Mouse (Mus musculus) spleen, embryonic (tissue): Measurements from ENCODE around the gene Ppib.

Source experiments
- CTCF ChIA-PET: fragments of 350-600 bp; sonication (Branson Sonifier 250); formaldehyde crosslinking; loops from one replicate; lab custom pipeline; 2022; lab: Charles Lee

The Ppib gene

DNA sequence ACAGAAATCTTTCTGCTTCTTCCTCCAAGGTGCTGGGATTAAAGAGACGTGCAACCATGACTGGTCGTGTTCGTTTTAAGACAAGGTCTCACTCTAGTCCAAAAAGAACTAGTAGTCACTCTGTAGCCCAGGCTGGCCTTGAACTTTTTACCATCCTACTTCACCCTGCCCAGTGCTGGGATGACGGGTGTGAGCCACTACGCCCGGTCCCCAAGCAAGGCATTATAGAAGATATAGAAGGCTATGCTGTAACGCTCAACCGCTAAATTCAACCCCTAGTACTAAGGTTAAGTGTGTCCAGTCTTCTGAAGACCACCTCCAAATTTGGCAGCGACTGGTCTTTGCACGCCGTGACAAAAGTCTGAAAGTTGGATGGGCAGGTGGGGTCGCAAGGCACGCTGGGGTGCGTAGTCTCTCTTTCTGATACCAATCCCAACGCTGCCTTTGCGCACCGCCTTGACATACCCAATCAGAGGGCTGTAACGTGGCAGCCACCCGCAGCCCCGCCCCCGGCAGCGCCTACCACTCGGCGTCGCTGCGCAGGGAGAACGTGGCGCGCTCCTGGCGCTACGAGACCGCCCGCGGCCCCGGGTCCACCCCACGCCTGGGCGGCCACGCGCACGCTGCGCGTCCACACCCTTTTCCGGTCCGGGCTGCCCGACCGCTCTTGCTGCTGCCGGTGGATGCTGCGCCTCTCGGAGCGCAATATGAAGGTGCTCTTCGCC is at the start of gene Ppib:
TSS of gene Ppib (plus strand) at position 640 of the 725 bp plus-strand sequence.
- CTCF ChIA-PET, result no interaction called here

DNA sequence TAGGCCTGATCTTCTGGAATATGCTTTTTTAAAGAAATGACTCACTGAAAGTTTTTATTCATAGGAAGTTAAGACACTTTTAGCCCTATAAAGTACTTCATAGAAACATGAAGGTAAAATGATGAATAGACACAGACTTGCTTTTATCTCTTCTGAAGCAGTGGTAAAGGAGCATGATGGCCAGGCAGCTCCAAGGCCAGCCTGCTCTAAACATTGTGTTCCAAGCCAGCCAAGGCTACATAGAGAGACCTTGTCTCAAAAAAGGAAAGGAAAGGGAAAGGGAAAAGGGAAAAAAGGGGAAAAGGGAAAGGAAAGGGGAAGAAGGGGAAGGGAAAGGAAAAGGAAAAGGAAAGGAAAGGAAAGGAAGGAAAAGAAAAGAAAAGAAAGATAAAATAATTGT is 39.4 kb upstream of the Ppib start:
- CTCF ChIA-PET, result no interaction called here

DNA sequence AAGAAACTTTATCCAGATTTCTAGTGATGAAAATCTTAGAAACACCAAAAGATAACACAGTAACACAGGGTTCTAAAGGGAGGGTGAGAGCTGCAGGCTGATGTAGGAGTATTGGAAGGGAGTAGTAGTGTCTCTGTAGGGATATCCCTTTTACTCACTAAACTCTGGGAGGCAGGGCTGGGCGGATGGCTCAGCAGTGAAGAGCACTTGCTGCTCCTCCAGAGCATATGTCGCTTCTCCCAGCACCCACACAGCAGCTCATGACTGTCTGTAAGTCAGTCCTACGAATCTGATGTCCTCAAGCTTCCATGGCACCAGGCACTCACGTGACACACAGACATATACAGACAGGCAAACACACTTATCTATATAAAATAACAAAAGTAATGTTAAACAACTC is 21.9 kb upstream of the Ppib start:
- CTCF ChIA-PET, result interaction anchor here (0.5 kb wide), 1 partner anchor 187 kb away, joined by 16 read pairs; no protein-coding TSS in a partner anchor

DNA sequence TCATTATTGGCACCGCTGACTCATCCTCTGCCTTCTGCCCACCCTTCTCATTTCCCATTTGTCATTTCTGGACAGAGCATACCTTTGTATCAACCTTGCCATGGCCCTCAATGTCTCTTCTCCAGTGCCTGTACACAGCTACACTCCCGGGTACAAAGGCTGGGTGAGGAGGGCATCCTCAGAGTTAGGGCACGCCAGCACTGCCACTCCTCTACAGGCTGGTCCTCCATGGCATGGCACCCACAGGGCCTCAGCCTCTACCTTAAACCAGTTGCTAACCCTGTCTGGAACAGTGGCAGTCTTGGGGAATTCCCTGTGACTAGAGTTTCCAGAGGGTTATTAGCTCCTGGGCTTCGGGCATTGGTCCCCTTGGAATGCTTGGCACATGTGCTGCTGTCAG is 21.4 kb upstream of the Ppib start:
- CTCF ChIA-PET, result no interaction called here

DNA sequence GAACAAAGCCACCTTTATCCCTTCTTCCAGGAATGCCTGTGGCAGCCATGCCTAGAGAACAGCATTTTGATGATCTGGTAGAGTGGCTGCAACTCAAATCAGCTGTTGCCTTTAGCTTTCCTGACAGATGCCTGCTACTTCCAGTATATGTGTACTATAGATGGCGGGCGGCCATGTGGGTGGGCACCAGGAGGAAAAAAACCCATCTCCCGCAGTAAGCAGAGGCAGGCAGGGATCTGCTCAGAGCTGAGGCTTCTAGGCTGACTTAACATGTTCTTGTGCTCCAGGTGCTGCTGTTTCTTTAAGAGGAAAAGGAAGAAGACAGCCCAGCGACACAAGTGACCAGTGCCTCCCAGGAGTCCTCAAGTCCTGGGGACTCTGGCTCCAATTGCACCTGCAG is 20.7 kb upstream of the Ppib start:
- CTCF ChIA-PET, result interaction anchor here (0.5 kb wide), 1 partner anchor 21 kb away, joined by 3 read pairs; no protein-coding TSS in a partner anchor

DNA sequence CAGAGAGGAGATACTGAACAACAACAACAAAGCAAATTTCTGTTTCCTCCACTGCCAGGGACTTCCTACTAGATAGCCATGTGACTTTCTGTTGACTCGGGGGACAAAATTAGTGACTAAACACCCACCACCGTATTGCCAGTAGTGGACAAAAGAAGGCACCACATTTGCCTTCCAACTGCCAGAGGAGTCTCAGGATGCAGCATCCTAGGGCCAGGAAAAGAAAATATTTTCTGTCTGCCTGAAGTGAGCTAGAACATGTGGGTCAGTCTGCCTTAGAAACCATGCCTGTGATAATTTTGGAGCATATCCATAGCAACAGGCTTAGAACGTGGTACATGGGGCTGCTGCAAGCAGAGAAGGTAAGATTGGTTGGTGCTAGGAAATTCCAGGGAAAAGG is 19.2 kb upstream of the Ppib start:
- CTCF ChIA-PET, result no interaction called here

DNA sequence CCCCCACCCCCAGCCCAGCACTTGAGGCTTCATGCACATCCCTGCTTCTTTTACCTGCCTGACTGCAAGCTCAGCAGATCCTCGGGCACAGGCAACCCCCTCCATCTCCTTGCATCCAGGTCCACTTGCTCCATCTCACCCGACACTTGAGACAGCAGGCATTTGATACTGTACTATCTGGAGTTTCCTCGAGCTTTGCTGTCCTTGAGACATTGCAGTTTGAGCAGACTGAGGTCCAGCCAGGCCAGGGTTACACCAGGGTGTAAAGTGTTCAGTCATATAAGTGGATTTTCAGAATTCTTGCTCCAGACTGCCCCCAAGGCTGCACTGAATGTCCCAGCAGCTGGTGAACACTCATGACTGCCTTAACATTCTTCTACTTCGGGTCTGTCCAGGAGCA is 17.7 kb upstream of the Ppib start:
- CTCF ChIA-PET, result no interaction called here

DNA sequence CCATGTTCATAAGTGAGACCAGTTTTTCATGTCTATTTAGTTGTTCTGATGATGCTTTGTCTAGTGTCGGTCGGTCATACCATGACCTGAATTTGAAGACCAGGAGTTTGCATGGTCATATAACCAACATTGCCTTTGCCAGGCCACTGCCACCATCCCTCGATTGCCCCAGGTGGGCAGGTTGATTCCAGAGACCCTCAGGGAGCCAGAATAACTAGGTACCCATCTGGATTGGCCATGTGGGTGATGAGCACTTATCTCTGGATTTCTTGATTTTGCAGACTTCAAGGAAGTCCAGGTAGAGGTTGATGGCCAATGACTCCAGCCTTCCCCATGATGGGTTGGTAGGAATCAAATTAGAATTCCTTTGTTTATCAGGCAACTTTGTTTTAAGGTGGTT is 16.8 kb upstream of the Ppib start:
- CTCF ChIA-PET, result no interaction called here

DNA sequence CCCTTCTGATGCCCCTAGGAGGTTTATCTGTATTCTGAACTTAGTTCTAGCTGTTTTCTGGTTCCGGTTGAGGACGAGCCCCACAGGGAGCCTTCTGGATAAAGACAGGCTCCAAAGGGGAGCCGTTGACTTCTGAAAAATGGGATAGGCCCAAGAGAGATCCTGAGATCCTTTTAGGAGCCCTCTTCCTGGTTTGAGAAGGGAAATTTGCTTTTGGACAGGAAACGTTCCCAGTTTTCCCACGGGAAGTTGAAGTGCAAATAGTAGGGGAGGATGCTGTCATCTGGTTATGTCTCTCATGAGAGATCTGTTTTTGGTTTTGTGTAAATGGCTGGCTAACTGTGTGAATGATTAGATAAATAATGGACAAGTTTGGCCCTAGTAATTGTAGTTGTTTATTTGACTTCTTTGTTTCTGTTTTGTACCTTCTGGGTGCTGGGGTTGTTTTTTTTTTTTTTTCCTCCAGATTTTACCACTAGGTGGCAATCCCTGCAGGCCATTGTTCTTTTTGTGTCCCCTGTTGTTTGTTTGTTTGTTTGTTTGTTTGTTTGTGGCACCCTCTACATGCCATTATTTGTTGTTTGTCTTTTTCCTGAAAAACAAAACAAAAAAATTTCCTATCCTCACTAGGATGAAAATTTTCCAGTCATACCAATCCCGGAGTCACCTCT is 10.0 kb upstream of the Ppib start:
- CTCF ChIA-PET, result interaction anchor here (0.6 kb wide), 1 partner anchor 733 kb away, joined by 3 read pairs; no protein-coding TSS in a partner anchor

DNA sequence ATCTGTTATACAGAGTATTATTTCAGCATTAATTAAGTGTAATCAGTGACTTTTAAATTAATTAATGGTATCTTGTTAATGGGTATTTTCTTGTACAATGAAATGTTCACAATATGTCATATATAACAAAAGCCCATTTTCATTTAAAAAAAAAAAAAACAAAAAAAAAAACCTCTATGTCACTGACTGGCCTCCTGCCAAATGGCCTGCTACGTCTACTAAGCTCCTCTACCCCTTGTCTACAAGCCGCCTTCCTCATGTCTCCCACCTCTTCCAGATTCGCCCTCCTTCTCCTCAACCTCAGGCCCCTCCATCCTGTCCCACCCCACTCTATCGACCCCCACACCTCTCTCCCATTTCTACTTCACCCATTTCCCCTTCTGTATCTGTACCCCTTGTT is 8.5 kb upstream of the Ppib start:
- CTCF ChIA-PET, result no interaction called here

DNA sequence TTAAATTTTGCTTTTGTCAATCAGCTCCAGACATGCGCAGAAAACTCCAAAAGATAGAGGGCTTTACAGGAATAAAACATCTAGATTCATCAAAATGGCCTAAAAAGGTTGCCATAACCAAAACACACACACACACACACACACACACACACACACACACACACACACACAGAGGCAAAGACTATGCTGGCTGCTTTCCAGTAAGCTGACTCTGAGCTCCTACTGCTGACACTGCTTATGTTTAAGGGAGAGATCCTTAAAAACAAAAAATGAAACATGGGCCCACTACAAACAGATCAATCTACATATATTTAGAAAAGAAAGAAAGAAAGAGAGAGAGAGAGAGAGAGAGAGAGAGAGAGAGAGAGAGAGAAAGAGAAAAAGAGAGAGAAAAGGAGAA is 7.3 kb upstream of the Ppib start:
- CTCF ChIA-PET, result interaction anchor here (0.7 to 0.8 kb wide), 2 partner anchors 22 to 53 kb away, joined by 3 to 8 read pairs; no protein-coding TSS in a partner anchor

DNA sequence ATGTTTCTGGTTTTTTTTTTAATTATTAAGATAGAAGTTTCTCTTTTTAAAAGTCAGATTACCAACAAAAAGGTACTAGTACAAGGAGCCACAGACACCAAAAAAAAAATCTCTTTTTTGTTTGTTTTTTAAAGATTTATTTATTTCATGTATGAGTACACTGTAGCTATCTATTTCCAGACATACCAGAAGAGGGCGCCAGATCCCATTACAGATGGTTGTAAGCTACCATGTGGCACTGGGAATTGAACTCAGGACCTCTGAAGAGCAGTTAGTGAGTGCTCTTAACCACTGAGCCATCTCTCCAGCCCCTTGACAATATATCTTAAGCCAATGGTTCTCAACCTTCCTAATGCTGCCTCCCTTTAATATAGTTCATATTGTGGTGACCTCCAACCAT is 6.4 kb upstream of the Ppib start:
- CTCF ChIA-PET, result interaction anchor here (0.8 kb wide), 1 partner anchor 23 kb away, joined by 8 read pairs; no protein-coding TSS in a partner anchor

DNA sequence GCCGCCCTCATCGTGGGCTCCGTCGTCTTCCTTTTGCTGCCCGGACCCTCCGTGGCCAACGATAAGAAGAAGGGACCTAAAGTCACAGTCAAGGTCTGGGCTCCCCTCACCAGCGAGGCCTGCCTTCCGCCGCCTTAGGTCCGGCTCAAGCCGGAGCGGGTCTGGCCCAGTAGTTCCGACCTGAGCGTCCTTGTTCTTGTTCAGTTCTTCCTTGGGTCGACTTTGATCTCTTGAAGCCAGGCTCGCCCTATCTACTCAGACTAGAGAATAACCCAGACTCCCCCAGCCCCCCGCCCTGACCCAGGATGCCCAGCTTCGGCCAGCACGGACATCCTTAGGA is 256 bp downstream of the Ppib start:
- CTCF ChIA-PET, result interaction anchor here (0.6 kb wide), 2 partner anchors 21 to 300 kb away, joined by 3 to 6 read pairs; no protein-coding TSS in a partner anchor

DNA sequence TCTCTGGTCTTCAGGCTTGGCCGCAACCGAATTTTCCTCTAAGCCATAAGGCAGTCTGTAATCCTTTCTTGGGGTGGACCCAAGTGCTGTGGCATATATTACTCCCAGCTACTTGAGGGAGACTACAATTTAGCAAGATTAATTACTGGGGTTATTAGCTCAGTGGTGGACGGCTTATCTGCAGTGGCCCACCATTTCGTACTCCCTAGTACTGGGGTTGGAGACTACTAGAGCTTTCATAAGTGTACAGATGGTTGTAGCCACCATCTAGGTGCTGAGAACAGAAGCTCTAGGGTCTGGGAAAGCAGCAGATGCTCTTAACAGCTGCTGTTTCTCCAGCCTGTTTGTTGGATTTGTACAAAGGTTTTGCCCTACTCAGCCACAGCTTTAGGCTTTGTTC is 964 bp downstream of the Ppib start:
- CTCF ChIA-PET, result interaction anchor here (0.6 kb wide), 3 partner anchors 21 to 299 kb away, joined by 3 to 6 read pairs (median 4); no protein-coding TSS in a partner anchor

DNA sequence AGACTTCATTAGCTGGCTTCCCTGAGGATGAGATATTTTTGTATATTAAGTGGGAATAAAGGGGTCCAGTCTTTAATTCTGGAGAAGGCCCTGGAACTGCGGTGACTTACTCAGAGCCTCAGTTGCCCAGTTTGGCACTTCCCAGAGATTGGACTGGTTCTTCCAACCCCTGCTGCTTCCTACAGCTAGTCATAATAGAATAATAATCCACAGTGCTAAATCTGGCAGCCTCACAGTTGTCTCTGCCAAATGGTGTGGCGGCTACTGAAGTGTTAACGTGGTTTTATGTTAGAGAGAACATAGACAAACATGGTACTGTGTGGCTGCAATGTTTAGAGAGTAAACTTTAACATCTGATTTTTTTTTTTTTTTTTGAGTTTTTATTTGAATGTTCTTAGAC is 1.6 kb downstream of the Ppib start:
- CTCF ChIA-PET, result interaction anchor here (0.5 to 0.6 kb wide), 2 partner anchors 24 to 806 kb away, joined by 3 read pairs; no protein-coding TSS in a partner anchor

DNA sequence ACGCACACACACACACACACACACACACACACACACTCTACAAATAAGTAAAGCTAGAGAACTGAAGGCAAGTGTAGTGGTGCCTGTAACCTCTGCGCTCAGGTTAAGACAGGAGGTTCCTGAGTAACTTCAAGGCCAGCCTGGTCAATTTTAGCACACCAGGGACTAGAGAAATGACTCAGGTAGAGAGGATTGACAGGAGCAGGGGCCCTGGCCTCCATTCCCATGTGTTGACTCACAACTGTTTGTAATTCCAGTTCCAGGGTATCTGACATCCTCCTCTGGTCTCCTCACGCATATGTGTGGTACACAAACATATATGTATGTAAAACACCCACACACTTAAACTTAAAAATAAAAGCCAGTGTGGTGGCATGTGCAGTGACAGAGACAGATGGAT is 3.4 kb downstream of the Ppib start:
- CTCF ChIA-PET, result no interaction called here

DNA sequence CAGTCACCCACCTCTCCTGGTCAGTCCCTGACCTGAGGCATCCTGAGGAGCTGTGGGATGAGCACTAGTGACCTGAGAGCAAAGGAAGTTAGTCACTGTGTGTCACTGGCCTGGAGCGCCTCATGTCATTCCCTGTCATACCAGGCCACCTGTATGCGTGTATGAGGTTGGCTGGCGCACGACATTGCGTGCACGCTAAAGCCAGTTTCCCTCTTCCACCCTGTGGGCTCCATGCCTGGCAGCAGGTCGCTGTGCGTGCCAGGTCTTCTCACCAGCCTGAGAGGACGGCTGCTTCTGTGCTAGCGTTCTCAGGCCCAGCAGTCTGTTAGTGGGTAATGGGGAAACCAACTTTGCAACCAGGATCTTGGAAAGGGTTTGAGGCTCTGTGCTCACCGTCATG is 4.3 kb downstream of the Ppib start:
- CTCF ChIA-PET, result no interaction called here

DNA sequence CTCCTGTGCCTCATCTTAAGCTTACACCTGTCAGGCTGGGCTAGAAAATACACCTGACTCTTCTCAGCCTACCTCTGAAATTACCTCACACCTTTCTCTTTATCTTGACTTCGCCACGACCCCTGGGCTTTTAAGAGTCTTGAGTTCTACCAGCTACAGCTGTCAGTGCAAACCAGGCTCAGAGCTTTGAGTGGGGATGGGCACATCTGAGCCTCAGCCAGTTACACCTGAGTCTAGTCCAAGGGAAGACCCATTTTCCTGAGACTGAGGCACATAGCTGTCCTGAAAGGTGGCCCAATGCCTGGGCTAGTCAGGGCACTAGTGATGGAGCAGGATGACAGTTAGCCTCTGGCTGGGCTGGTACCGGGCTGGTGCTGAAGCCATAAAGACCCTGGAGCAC is 6.8 kb downstream of the Ppib start:
- CTCF ChIA-PET, result interaction anchor here (0.6 kb wide), 1 partner anchor 542 kb away, joined by 3 read pairs; no protein-coding TSS in a partner anchor

DNA sequence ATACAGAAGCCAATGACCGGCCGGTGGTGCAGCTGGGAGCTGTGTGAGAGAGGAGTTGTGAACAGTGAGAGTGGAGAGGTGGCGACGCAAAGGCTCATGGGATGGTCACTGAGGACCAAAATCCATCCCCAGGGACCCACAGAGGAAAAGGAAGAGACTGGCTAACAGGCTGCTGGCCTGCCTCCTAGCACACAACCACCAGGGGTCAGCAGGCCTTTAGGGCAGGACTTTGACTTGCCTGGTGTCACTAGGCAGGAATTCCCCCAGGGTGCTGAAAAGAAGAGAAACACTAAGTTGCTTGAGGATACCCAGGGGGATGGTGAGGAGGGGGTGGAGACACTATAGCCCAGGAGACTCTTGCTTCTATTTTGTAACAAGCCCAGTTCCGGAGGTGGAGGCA is 7.5 kb downstream of the Ppib start:
- CTCF ChIA-PET, result no interaction called here

DNA sequence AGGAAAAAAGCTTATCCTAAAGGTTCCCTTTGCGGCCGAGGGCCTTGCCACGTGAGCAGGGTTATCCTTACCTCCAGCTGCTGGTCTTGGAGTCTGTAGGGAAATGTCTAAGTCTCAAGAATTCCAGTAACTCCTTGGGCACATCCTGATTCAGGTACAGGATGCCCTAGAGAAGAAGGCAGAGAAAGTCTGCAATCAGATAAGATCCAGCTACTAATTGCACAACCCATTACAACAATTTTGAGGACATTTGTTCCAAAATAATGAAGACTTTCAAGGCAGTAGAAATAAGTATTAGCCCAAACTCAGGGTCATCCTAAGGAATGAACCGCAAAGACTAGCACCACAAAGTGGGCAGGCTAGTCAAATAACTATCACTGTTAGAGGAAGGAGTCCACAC is 8.0 kb downstream of the Ppib start:
- CTCF ChIA-PET, result no interaction called here

DNA sequence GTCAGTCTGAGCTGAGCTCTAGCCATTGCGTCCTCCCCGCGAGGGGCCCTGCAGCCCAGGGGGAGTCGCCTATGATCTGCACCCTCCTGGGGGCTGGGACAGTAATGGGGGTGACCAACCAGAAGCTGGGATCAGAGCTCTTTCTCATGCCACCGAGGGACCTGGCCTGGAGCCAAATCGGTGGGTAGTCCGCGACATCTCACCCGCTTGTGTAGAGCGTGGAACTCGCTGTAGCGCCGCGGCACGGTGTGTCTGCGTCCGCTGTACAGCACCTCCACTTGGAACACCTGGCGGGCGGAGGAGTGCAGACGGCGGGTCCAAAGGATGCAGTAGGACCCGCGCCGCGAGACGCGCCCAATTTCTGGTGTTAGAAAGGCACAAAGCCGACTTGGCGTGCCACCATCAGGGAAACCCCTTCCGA is 9.0 kb downstream of the Ppib start:
- CTCF ChIA-PET, result no interaction called here

DNA sequence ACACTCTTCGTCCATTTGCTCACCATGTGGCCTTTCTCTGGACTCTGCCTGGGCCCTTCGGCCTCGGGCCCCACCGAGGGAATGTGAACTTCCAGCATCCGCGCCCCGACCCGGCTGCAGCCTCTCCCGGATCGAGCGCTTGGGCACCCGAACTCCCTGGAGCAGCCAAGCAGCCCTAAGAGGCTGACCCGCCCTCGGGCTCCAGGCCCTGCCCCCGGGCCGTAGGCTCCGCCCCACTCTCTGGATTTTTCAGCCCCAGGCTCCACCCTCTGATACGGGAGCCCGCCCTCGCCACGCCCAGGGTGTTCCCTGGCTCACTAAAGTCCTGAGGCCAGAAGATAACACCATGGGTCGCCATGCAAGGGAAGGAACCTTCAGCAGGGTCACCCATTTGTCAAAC is 9.6 kb downstream of the Ppib start, which contains the start of gene Snx22:
TSS of gene Snx22 (minus strand) at position 137 of the 400 bp plus-strand sequence.
- CTCF ChIA-PET, result no interaction called here

DNA sequence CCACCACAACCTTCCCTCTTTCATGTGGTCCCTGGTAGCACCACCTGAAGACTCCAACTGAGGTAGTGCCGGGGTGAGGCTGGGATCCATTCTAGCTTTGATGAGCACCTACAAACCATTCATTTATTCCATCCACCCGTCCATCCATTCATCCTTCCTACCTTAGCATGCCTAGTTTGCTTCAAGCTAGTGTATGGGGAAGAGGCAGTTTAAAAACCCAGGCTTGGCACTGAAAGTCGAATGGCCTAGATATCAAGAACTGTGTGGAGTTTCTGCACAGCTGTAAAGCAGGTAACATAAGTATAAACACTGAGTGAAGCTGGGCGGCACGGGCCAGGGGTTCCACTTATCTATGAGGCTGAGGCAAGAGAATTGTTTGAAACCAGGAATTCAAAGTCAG is 10.1 kb downstream of the Ppib start:
- CTCF ChIA-PET, result no interaction called here
